Mouse (Mus musculus): Measurements from ENCODE around the gene Ppp1ca. TPM values are rescaled to one million over a fixed set of nuclear protein-coding genes. Genes with fewer than 3 reads are reported as not detected.

The Ppp1ca gene
- polyA plus RNA-seq, 1 experiment from 2014 or later: 664 TPM

GRCm38 (mm10) chr19:4156771-4157170 lies 35.1 kb upstream of the Ppp1ca start:
- no peaks in the 10 kb centered on the region for H3K27me3 ChIP-seq
- no peak overlapping the region for H3K27ac ChIP-seq
- no peaks in the 10 kb centered on the region for H3K9me3 ChIP-seq (replicated peaks)
- ATAC-seq: no peak
- 90% methylated on average over 12 of the region's 12 CpGs for WGBS
- no peak overlapping the region for H3K4me2 ChIP-seq
- peaks cover 88% of the 10 kb centered on the region for H3K36me3 ChIP-seq (ENCODE audit: poor library complexity, severe bottlenecking)
- no peak overlapping the region for H3K9ac ChIP-seq
- H3K4me1 ChIP-seq: no peaks in the 10 kb centered on the region
- H3K4me3 ChIP-seq: no peak overlapping the region

GRCm38 (mm10) chr19:4159049-4159448 lies 32.8 kb upstream of the Ppp1ca start:
- no peak overlapping the region for H3K27ac ChIP-seq
- H3K9ac ChIP-seq: no peak overlapping the region
- H3K36me3 ChIP-seq (ENCODE audit: poor library complexity, severe bottlenecking): peaks cover 67% of the 10 kb centered on the region
- peaks cover 13% of the 10 kb centered on the region for H3K4me1 ChIP-seq
- H3K4me3 ChIP-seq: no peak overlapping the region
- H3K9me3 ChIP-seq (replicated peaks): no peaks in the 10 kb centered on the region
- H3K4me2 ChIP-seq: no peak overlapping the region
- ATAC-seq: no peak
- 94% methylated on average over 8 of the region's 8 CpGs for WGBS
- no peaks in the 10 kb centered on the region for H3K27me3 ChIP-seq

- 7% methylated on average over 42 of the region's 42 CpGs for WGBS
- peak within 1 kb of the TSS; percentile 66 for H3K4me3 ChIP-seq
- ATAC-seq: peak; percentile 90
Measured at GRCm38 (mm10) chr19:4162646-4163542, 29.0 kb upstream of the Ppp1ca start, which contains the start of gene Rps6kb2. Gene Rps6kb2, minus strand, starts transcription at chr19:4163354.

GRCm38 (mm10) chr19:4163543-4163887 lies 28.4 kb upstream of the Ppp1ca start:
- H3K4me2 ChIP-seq: peak overlapping the region; percentile 86
- 30% methylated on average over 4 of the region's 4 CpGs for WGBS
- peak overlapping the region; percentile 80 for H3K9ac ChIP-seq
- peak overlapping the region; percentile 66 for H3K4me3 ChIP-seq
- H3K27me3 ChIP-seq: no peaks in the 10 kb centered on the region
- H3K9me3 ChIP-seq (replicated peaks): no peaks in the 10 kb centered on the region
- H3K4me1 ChIP-seq: peaks cover 13% of the 10 kb centered on the region
- peak overlapping the region; percentile 74; the same call in 1 of the 2 replicates for H3K27ac ChIP-seq
- ATAC-seq: no peak; the same call in 1 of the 2 replicates
- H3K36me3 ChIP-seq (ENCODE audit: poor library complexity, severe bottlenecking): peaks cover 33% of the 10 kb centered on the region

More at GRCm38 (mm10) chr19:4162646-4163542, 29.0 kb upstream of the Ppp1ca start, which contains the start of gene Rps6kb2:
- H3K27ac ChIP-seq: peak within 1 kb of the TSS; percentile 74; the same call in 1 of the 2 replicates
- no peaks in the 10 kb centered on the region for H3K9me3 ChIP-seq (replicated peaks)
- H3K9ac ChIP-seq: peak within 1 kb of the TSS; percentile 80
- H3K4me2 ChIP-seq: peak within 1 kb of the TSS; percentile 86
- peaks cover 39% of the 10 kb centered on the region for H3K36me3 ChIP-seq (ENCODE audit: poor library complexity, severe bottlenecking)
- H3K4me1 ChIP-seq: peaks cover 13% of the 10 kb centered on the region
- no peaks in the 10 kb centered on the region for H3K27me3 ChIP-seq

- Histone ChIP-seq H3K9ac (no peak overlapping the region), H3K36me3 (ENCODE audit: poor library complexity, severe bottlenecking) (peaks cover 27% of the 10 kb centered on the region), H3K4me1 (peaks cover 15% of the 10 kb centered on the region), H3K4me2 (no peak overlapping the region), H3K27me3 (no peaks in the 10 kb centered on the region), H3K4me3 (no peak overlapping the region), H3K27ac (no peak overlapping the region; the same call in 1 of the 2 replicates), H3K9me3 (replicated peaks) (no peaks in the 10 kb centered on the region)
- ATAC-seq: no peak
- WGBS: 89% methylated on average over 3 of the region's 3 CpGs
Measured at GRCm38 (mm10) chr19:4164100-4164499, 27.8 kb upstream of the Ppp1ca start.

- Histone ChIP-seq H3K9ac (no peak overlapping the region), H3K4me2 (no peak overlapping the region), H3K4me3 (no peak overlapping the region), H3K36me3 (ENCODE audit: poor library complexity, severe bottlenecking) (peaks cover 21% of the 10 kb centered on the region), H3K27me3 (no peaks in the 10 kb centered on the region), H3K4me1 (peaks cover 16% of the 10 kb centered on the region), H3K27ac (no peak overlapping the region), H3K9me3 (replicated peaks) (no peaks in the 10 kb centered on the region)
- no peak for ATAC-seq
- 81% methylated on average over 2 of the region's 2 CpGs for WGBS
Measured at GRCm38 (mm10) chr19:4164721-4165120, 27.1 kb upstream of the Ppp1ca start.

GRCm38 (mm10) chr19:4166678-4167476 lies 25.0 kb upstream of the Ppp1ca start:
- Histone ChIP-seq H3K36me3 (ENCODE audit: poor library complexity, severe bottlenecking) (peaks cover 1% of the 10 kb centered on the region; the same call in 1 of the 2 replicates), H3K27me3 (no peaks in the 10 kb centered on the region), H3K4me1 (peaks cover 23% of the 10 kb centered on the region), H3K27ac (no peak overlapping the region), H3K9ac (0 out of 2 replicates have a peak overlapping the region, but pooled peaks have one; percentile 5), H3K4me2 (no peak overlapping the region), H3K9me3 (replicated peaks) (no peaks in the 10 kb centered on the region), H3K4me3 (no peak overlapping the region)
- ATAC-seq: no peak
- WGBS: 83% methylated on average over 9 of the region's 9 CpGs

GRCm38 (mm10) chr19:4169378-4169784 lies 22.5 kb upstream of the Ppp1ca start:
- peak; percentile 97 for ATAC-seq
- Histone ChIP-seq H3K4me3 (peak overlapping the region; percentile 44), H3K4me1 (peaks cover 10% of the 10 kb centered on the region), H3K36me3 (ENCODE audit: poor library complexity, severe bottlenecking) (no peaks in the 10 kb centered on the region), H3K27me3 (no peaks in the 10 kb centered on the region), H3K9me3 (replicated peaks) (no peaks in the 10 kb centered on the region), H3K9ac (peak overlapping the region; percentile 83), H3K27ac (peak overlapping the region; percentile 88), H3K4me2 (peak overlapping the region; percentile 84)
- under 1% methylated on average over 43 of the region's 43 CpGs for whole genome bisulfite sequencing

- 7% methylated on average over 26 of the region's 27 CpGs for WGBS
- Histone ChIP-seq H3K27me3 (0 out of 2 replicates have a peak, but pooled peaks cover 3% of the 10 kb centered on the region), H3K4me1 (peaks cover 10% of the 10 kb centered on the region), H3K27ac (peak overlapping the region; percentile 88), H3K9ac (peak overlapping the region; percentile 83), H3K36me3 (ENCODE audit: poor library complexity, severe bottlenecking) (no peaks in the 10 kb centered on the region), H3K4me3 (peak overlapping the region; percentile 44), H3K4me2 (peak overlapping the region; percentile 84), H3K9me3 (replicated peaks) (no peaks in the 10 kb centered on the region)
- ATAC-seq: peak; percentile 42
Measured at GRCm38 (mm10) chr19:4169810-4170209, 22.1 kb upstream of the Ppp1ca start.

GRCm38 (mm10) chr19:4170723-4171392 lies 21.0 kb upstream of the Ppp1ca start:
- Histone ChIP-seq H3K4me1 (peaks cover 19% of the 10 kb centered on the region), H3K4me3 (no peak overlapping the region), H3K9ac (0 out of 2 replicates have a peak overlapping the region, but pooled peaks have one; percentile 31), H3K36me3 (ENCODE audit: poor library complexity, severe bottlenecking) (no peaks in the 10 kb centered on the region), H3K27me3 (0 out of 2 replicates have a peak, but pooled peaks cover 4% of the 10 kb centered on the region), H3K27ac (no peak overlapping the region), H3K9me3 (replicated peaks) (no peaks in the 10 kb centered on the region), H3K4me2 (no peak overlapping the region)
- WGBS: 89% methylated on average over 10 of the region's 10 CpGs
- no peak for ATAC-seq
